Mouse (Mus musculus): ENCODE data around the gene Dirc2.

GRCm38 (mm10) chr16:35729151-35729738 is 39.9 kb downstream of the Dirc2 start:
- TF ChIP-seq CTCF (IDR thresholded peaks at IDR 0.05; ENCODE audit: low read depth) (no peak), EP300 (IDR thresholded peaks at IDR 0.05; ENCODE audit: low read depth) (no peak)

All from liver, postnatal 0 days (tissue).